Mouse (Mus musculus) embryo, embryonic 10.5 days (tissue): Measurements from ENCODE around the gene Mark1.

Experiments
- DNase-seq: peaks from one replicate; pipeline ENCODE4 v3.0.0-alpha.2; 2015; ENCODE audit warnings: low spot score

Gene Mark1

GRCm38 (mm10) chr1:184963121-184963693, 36.2 kb downstream of the Mark1 start:
- DNase-seq = no peak

- DNase-seq = no peak
Measured at GRCm38 (mm10) chr1:184961853-184962252, 37.5 kb downstream of the Mark1 start.

- no peak for DNase-seq
Measured at GRCm38 (mm10) chr1:184958818-184959217, 40.6 kb downstream of the Mark1 start.

GRCm38 (mm10) chr1:184958388-184958787, 41.0 kb downstream of the Mark1 start:
- no peak for DNase-seq

GRCm38 (mm10) chr1:184951758-184952157, 47.6 kb downstream of the Mark1 start:
- DNase-seq = no peak

- DNase-seq = no peak
Measured at GRCm38 (mm10) chr1:184951057-184951456, 48.3 kb downstream of the Mark1 start.

- DNase-seq = no peak
Measured at GRCm38 (mm10) chr1:184938106-184938505, 61.3 kb downstream of the Mark1 start.

- DNase-seq = no peak
Measured at GRCm38 (mm10) chr1:184935980-184936379, 63.4 kb downstream of the Mark1 start.

GRCm38 (mm10) chr1:184935490-184935889, 63.9 kb downstream of the Mark1 start:
- no peak for DNase-seq

- DNase-seq = no peak
Measured at GRCm38 (mm10) chr1:184931097-184931496, 68.3 kb downstream of the Mark1 start.

- DNase-seq = no peak
Measured at GRCm38 (mm10) chr1:184928382-184928781, 71.0 kb downstream of the Mark1 start.

- DNase-seq = no peak
Measured at GRCm38 (mm10) chr1:184927911-184928310, 71.5 kb downstream of the Mark1 start.

- DNase-seq = no peak
Measured at GRCm38 (mm10) chr1:184922824-184923223, 76.5 kb downstream of the Mark1 start.

GRCm38 (mm10) chr1:184920057-184920456, 79.3 kb downstream of the Mark1 start:
- DNase-seq = no peak

- peak; percentile 50 for DNase-seq
Measured at GRCm38 (mm10) chr1:184918227-184918888, 81.0 kb downstream of the Mark1 start.

- DNase-seq = no peak
Measured at GRCm38 (mm10) chr1:184912336-184912735, 87.0 kb downstream of the Mark1 start.

- DNase-seq = no peak
Measured at GRCm38 (mm10) chr1:184911861-184912260, 87.5 kb downstream of the Mark1 start.

GRCm38 (mm10) chr1:184908558-184908957, 90.8 kb downstream of the Mark1 start:
- no peak for DNase-seq

- DNase-seq = no peak
Measured at GRCm38 (mm10) chr1:184905904-184906745, 93.2 kb downstream of the Mark1 start.

- no peak for DNase-seq
Measured at GRCm38 (mm10) chr1:184905371-184905770, 94.0 kb downstream of the Mark1 start.

- no peak for DNase-seq
Measured at GRCm38 (mm10) chr1:184903697-184904096, 95.7 kb downstream of the Mark1 start.

GRCm38 (mm10) chr1:184902886-184903285, 96.5 kb downstream of the Mark1 start:
- DNase-seq = no peak

- DNase-seq = peak; percentile 27
Measured at GRCm38 (mm10) chr1:184897350-184897749, 102.0 kb downstream of the Mark1 start.
